Comparison of ENCODE assay signal across 21 mouse cellular contexts in the genomic region with DNA sequence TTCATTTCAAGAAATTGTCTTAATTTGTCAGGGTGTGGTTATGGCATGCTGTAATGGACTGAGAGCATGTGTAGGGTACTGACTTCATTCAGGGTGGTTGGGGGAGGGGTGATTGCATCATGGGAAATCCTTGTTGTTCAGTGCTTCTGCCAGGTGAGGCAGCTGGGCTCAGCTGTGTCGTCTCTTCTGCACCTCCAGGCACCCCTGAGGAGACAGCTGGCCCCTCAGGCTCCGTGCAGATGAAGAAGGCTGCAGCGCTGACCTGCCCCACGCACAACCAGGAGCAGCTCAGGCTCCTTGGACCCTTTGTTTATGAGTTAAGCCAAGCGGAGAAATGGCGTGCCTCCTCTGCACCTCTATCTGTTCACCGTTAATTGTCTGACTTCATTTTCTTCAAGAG.
A peak's percentile ranks its signal among the peaks of the same experiment; 100 is the strongest.
DNase-seq lines count a peak whose midpoint lies in the region; ATAC-seq lines count a peak whose summit lies in the region.
"Had no signal": no experiment of that assay in that cellular context is flagged by ENCODE, and none has a peak within 500 bp of the region (broad histone marks: within the 10 kb centered on the region; RNA-seq: fewer than 3 reads in every experiment).

No protein-coding gene starts in this region.

- H3K27ac ChIP-seq in forebrain, embryonic 15.5 days (replicated peaks) = peak overlapping the region; percentile 23; the same call in 1 of the 2 replicates
- H3K27ac ChIP-seq in forebrain, embryonic 14.5 days (ENCODE audit: low read depth, low read length) = no peak overlapping the region
- no peak overlapping the region for H3K27ac ChIP-seq in kidney, embryonic 15.5 days
- H3K27ac ChIP-seq in neural tube, embryonic 11.5 days (ENCODE audit: low read depth, low read length) = no peak overlapping the region
- H3K27ac ChIP-seq in neural tube, embryonic 15.5 days (replicated peaks) = no peak overlapping the region
- H3K27ac ChIP-seq: embryonic facial prominence, embryonic 13.5 days; heart, embryonic 10.5 days; limb, embryonic 15.5 days; liver, embryonic 14.5 days had no signal

- H3K4me1 ChIP-seq in forebrain, embryonic 15.5 days = peaks cover 46% of the 10 kb centered on the region
- H3K4me1 ChIP-seq in forebrain, embryonic 14.5 days (ENCODE audit: control insufficient read depth, insufficient read depth, low read length) = peaks cover 37% of the 10 kb centered on the region
- H3K4me1 ChIP-seq in kidney, embryonic 15.5 days = peaks cover 45% of the 10 kb centered on the region
- H3K4me1 ChIP-seq in neural tube, embryonic 11.5 days (ENCODE audit: control insufficient read depth, insufficient read depth, low read length) = peaks cover 18% of the 10 kb centered on the region
- peaks cover 69% of the 10 kb centered on the region for H3K4me1 ChIP-seq in neural tube, embryonic 15.5 days
- H3K4me1 ChIP-seq: heart, embryonic 10.5 days had no signal

- no peaks in the 10 kb centered on the region for H3K27me3 ChIP-seq in forebrain, embryonic 15.5 days
- no peaks in the 10 kb centered on the region for H3K27me3 ChIP-seq in forebrain, embryonic 14.5 days (replicated peaks; ENCODE audit: control insufficient read depth, insufficient read depth, low read length)
- no peaks in the 10 kb centered on the region for H3K27me3 ChIP-seq in kidney, embryonic 15.5 days
- no peaks in the 10 kb centered on the region for H3K27me3 ChIP-seq in neural tube, embryonic 11.5 days (ENCODE audit: control insufficient read depth, insufficient read depth, low read length)
- no peaks in the 10 kb centered on the region; the same call in 1 of the 2 replicates for H3K27me3 ChIP-seq in neural tube, embryonic 15.5 days (replicated peaks)
- H3K27me3 ChIP-seq: Patski had no signal

- H3K9me3 ChIP-seq in forebrain, embryonic 15.5 days = no peaks in the 10 kb centered on the region
- no peaks in the 10 kb centered on the region for H3K9me3 ChIP-seq in forebrain, embryonic 14.5 days (replicated peaks; ENCODE audit: control insufficient read depth, low read length)
- H3K9me3 ChIP-seq in kidney, embryonic 15.5 days (replicated peaks) = no peaks in the 10 kb centered on the region
- no peaks in the 10 kb centered on the region for H3K9me3 ChIP-seq in neural tube, embryonic 11.5 days (ENCODE audit: control insufficient read depth, low read length)
- no peaks in the 10 kb centered on the region for H3K9me3 ChIP-seq in neural tube, embryonic 15.5 days (replicated peaks)
- H3K9me3 ChIP-seq: embryonic facial prominence, embryonic 13.5 days; heart, embryonic 10.5 days; limb, embryonic 15.5 days had no signal

- H3K9ac ChIP-seq in forebrain, embryonic 15.5 days (replicated peaks) = no peak overlapping the region
- no peak overlapping the region for H3K9ac ChIP-seq in forebrain, embryonic 14.5 days (ENCODE audit: low read length)
- H3K9ac ChIP-seq in kidney, embryonic 15.5 days = no peak overlapping the region
- no peak overlapping the region for H3K9ac ChIP-seq in neural tube, embryonic 11.5 days (ENCODE audit: low read length)
- H3K9ac ChIP-seq in neural tube, embryonic 15.5 days (replicated peaks) = no peak overlapping the region
- H3K9ac ChIP-seq: embryonic facial prominence, embryonic 13.5 days; limb, embryonic 15.5 days; liver, embryonic 14.5 days; lung, embryonic 14.5 days had no signal

- no peaks in the 10 kb centered on the region for H3K36me3 ChIP-seq in forebrain, embryonic 15.5 days
- no peaks in the 10 kb centered on the region for H3K36me3 ChIP-seq in forebrain, embryonic 14.5 days (ENCODE audit: control insufficient read depth, insufficient read depth, low read length)
- H3K36me3 ChIP-seq in kidney, embryonic 15.5 days = no peaks in the 10 kb centered on the region
- H3K36me3 ChIP-seq in neural tube, embryonic 11.5 days (ENCODE audit: control insufficient read depth, insufficient read depth, low read length) = no peaks in the 10 kb centered on the region
- no peaks in the 10 kb centered on the region for H3K36me3 ChIP-seq in neural tube, embryonic 15.5 days
- H3K36me3 ChIP-seq: embryonic facial prominence, embryonic 13.5 days; G1E; heart, embryonic 10.5 days; limb, embryonic 15.5 days had no signal

- no peak overlapping the region for H3K4me2 ChIP-seq in forebrain, embryonic 15.5 days (replicated peaks)
- H3K4me2 ChIP-seq in forebrain, embryonic 14.5 days (ENCODE audit: low read length) = no peak overlapping the region
- no peak overlapping the region for H3K4me2 ChIP-seq in kidney, embryonic 15.5 days
- no peak overlapping the region for H3K4me2 ChIP-seq in neural tube, embryonic 11.5 days (ENCODE audit: low read depth)
- H3K4me2 ChIP-seq in neural tube, embryonic 15.5 days = no peak overlapping the region
- H3K4me2 ChIP-seq: embryonic facial prominence, embryonic 13.5 days; limb, embryonic 15.5 days; lung, embryonic 14.5 days had no signal

- H3K4me3 ChIP-seq in forebrain, embryonic 15.5 days = no peak overlapping the region
- H3K4me3 ChIP-seq in forebrain, embryonic 14.5 days (ENCODE audit: low read depth, low read length) = no peak overlapping the region
- H3K4me3 ChIP-seq in kidney, embryonic 15.5 days (replicated peaks) = no peak overlapping the region
- no peak overlapping the region for H3K4me3 ChIP-seq in neural tube, embryonic 11.5 days (ENCODE audit: low read depth, low read length)
- H3K4me3 ChIP-seq in neural tube, embryonic 15.5 days (replicated peaks) = no peak overlapping the region
- H3K4me3 ChIP-seq: embryonic facial prominence, embryonic 13.5 days; heart, embryonic 10.5 days; limb, embryonic 15.5 days had no signal

- ATAC-seq in forebrain, embryonic 15.5 days (replicated peaks) = no peak
- no peak for ATAC-seq in forebrain, embryonic 14.5 days
- peak; percentile 47; the same call in 1 of the 2 replicates for ATAC-seq in kidney, embryonic 15.5 days (replicated peaks; ENCODE audit: low FRiP score)
- ATAC-seq in neural tube, embryonic 11.5 days (ENCODE audit: insufficient read depth, low FRiP score, low TSS enrichment) = peak; percentile 14; the same call in 1 of the 2 replicates
- ATAC-seq in neural tube, embryonic 15.5 days (ENCODE audit: low FRiP score) = no peak
- ATAC-seq: inflammation-experienced regulatory T-cells, adult 6 months; Patski had no signal

- WGBS in forebrain, embryonic 15.5 days = 21% methylated on average over 7 of the region's 7 CpGs
- WGBS in forebrain, embryonic 14.5 days = 14% methylated on average over 7 of the region's 7 CpGs
- 33% methylated on average over 7 of the region's 7 CpGs for WGBS in kidney, embryonic 15.5 days
- WGBS in neural tube, embryonic 11.5 days = 60% methylated on average over 7 of the region's 7 CpGs
- WGBS in neural tube, embryonic 15.5 days = 34% methylated on average over 7 of the region's 7 CpGs

- DNase-seq in forebrain, embryonic 14.5 days (ENCODE audit: low spot score) = no peak
- DNase-seq in kidney, adult 18-20 months = no peak
- no peak for DNase-seq in neural tube, embryonic 11.5 days (ENCODE audit: low spot score)
- DNase-seq in gastrocnemius, postnatal 25 days = no peak
- DNase-seq: adrenal gland, adult 2 months; cerebellum, adult 18-20 months; cerebellum, postnatal 25 days; heart, postnatal 4 days; kidney, postnatal 10 days; left cerebral cortex, postnatal 4 days; lung, embryonic 14.5 days had no signal

Comparison
In these comparisons a context has a peak if more than half of its experiments do, and no peak if none do; other contexts are left out.
1. ATAC-seq: peak in kidney, embryonic 15.5 days (single experiment) and neural tube, embryonic 11.5 days (single experiment); none in forebrain, embryonic 15.5 days (single experiment), forebrain, embryonic 14.5 days (single experiment) and neural tube, embryonic 15.5 days (single experiment).